Mouse (Mus musculus) skeletal muscle tissue, postnatal 0 days (tissue): ENCODE data around the gene Zbtb26. TPM values are rescaled to one million over a fixed set of nuclear protein-coding genes. Genes with fewer than 3 reads are reported as not detected.

Experiments used
- polyA plus RNA-seq: library from polyadenylated mRNA; unstranded; fragments of >200 nt; fragmentation: Nextera tagmentation; extraction: Ambion mirVana; gene quantifications from 2 replicates; pipeline ENCODE4 v1.2.1, GENCODE M21; 2015

Zbtb26 gene
- 2.2 and 3.0 TPM in 2 replicates for polyA plus RNA-seq

GRCm38 (mm10) chr2:37442611-37443591, at the start of gene Zbtb26, which contains the start of the genes Zbtb6 and Rabgap1:
Gene Zbtb26 (minus strand): TSS chr2:37443135.
Gene Zbtb6 (minus strand): TSS chr2:37443171.
Gene Rabgap1 (plus strand): TSS chr2:37443279.

GRCm38 (mm10) chr2:37422306-37423304, 20.3 kb downstream of the Zbtb26 start, which contains the start of gene Rc3h2:
Gene Rc3h2 (minus strand): TSS chr2:37422903.

Other genes with a start within 250 kb of the Zbtb26 start
- gene Olfr366, start 231.6 kb downstream of the Zbtb26 start, polyA plus RNA-seq: not detected in 2 replicates
- gene Olfr368, start 116.6 kb downstream of the Zbtb26 start, polyA plus RNA-seq: not detected in 2 replicates
- 26.3 and 26.7 TPM in 2 replicates for gene Pdcl, start 83.8 kb downstream of the Zbtb26 start, polyA plus RNA-seq
- 5.2 and 6.4 TPM in 2 replicates for gene Rc3h2, start 20.2 kb downstream of the Zbtb26 start, polyA plus RNA-seq
- gene Zbtb6, start within 50 bp of the Zbtb26 start, polyA plus RNA-seq: 2.0 and 2.3 TPM in 2 replicates
- 16.2 and 18.1 TPM in 2 replicates for gene Rabgap1, start 144 bp upstream of the Zbtb26 start, polyA plus RNA-seq
- 0.35 and 0.59 TPM in 2 replicates for gene Gpr21, start 73.2 kb upstream of the Zbtb26 start, polyA plus RNA-seq